Mouse (Mus musculus): ENCODE measurements around the gene Hsd17b12.

Hsd17b12 gene

GRCm38 (mm10) chr2:94157592-94158519, at the start of gene Hsd17b12:
TSS of gene Hsd17b12 (minus strand) at chr2:94157964.
- peak; percentile 99 for DNase-seq (ENCODE audit: low read depth, low spot score)

- no peak for DNase-seq (ENCODE audit: low read depth, low spot score)
These were observed 27.1 kb upstream of the Hsd17b12 start for GRCm38 (mm10) chr2:94184906-94185305.

GRCm38 (mm10) chr2:94184142-94184541, 26.4 kb upstream of the Hsd17b12 start:
- DNase-seq (ENCODE audit: low read depth, low spot score) = no peak

GRCm38 (mm10) chr2:94179030-94179407, 21.3 kb upstream of the Hsd17b12 start:
- DNase-seq (ENCODE audit: low read depth, low spot score) = no peak

GRCm38 (mm10) chr2:94178321-94179029, 20.7 kb upstream of the Hsd17b12 start:
- DNase-seq (ENCODE audit: low read depth, low spot score) = peak; percentile 80

GRCm38 (mm10) chr2:94177294-94177693, 19.5 kb upstream of the Hsd17b12 start:
- no peak for DNase-seq (ENCODE audit: low read depth, low spot score)

- no peak for DNase-seq (ENCODE audit: low read depth, low spot score)
These were observed 18.6 kb upstream of the Hsd17b12 start for GRCm38 (mm10) chr2:94176381-94176780.

GRCm38 (mm10) chr2:94173549-94173948, 15.8 kb upstream of the Hsd17b12 start:
- no peak for DNase-seq (ENCODE audit: low read depth, low spot score)

- DNase-seq (ENCODE audit: low read depth, low spot score) = no peak
These were observed 5.4 kb upstream of the Hsd17b12 start for GRCm38 (mm10) chr2:94163207-94163606.

- DNase-seq (ENCODE audit: low read depth, low spot score) = no peak
These were observed 4.4 kb upstream of the Hsd17b12 start for GRCm38 (mm10) chr2:94162141-94162540.

- DNase-seq (ENCODE audit: low read depth, low spot score) = no peak
These were observed 738 bp upstream of the Hsd17b12 start for GRCm38 (mm10) chr2:94158520-94158884.

- DNase-seq (ENCODE audit: low read depth, low spot score) = no peak
These were observed 713 bp downstream of the Hsd17b12 start for GRCm38 (mm10) chr2:94157051-94157450.

GRCm38 (mm10) chr2:94145146-94145542, 12.6 kb downstream of the Hsd17b12 start:
- no peak for DNase-seq (ENCODE audit: low read depth, low spot score)

GRCm38 (mm10) chr2:94144520-94145145, 13.1 kb downstream of the Hsd17b12 start:
- no peak for DNase-seq (ENCODE audit: low read depth, low spot score)

GRCm38 (mm10) chr2:94141293-94141692, 16.5 kb downstream of the Hsd17b12 start:
- DNase-seq (ENCODE audit: low read depth, low spot score) = no peak

- DNase-seq (ENCODE audit: low read depth, low spot score) = no peak
These were observed 19.0 kb downstream of the Hsd17b12 start for GRCm38 (mm10) chr2:94138469-94139390.

- no peak for DNase-seq (ENCODE audit: low read depth, low spot score)
These were observed 20.9 kb downstream of the Hsd17b12 start for GRCm38 (mm10) chr2:94136837-94137236.

- no peak for DNase-seq (ENCODE audit: low read depth, low spot score)
These were observed 29.3 kb downstream of the Hsd17b12 start for GRCm38 (mm10) chr2:94128496-94128895.

GRCm38 (mm10) chr2:94122182-94123041, 35.4 kb downstream of the Hsd17b12 start:
- DNase-seq (ENCODE audit: low read depth, low spot score) = no peak

- DNase-seq (ENCODE audit: low read depth, low spot score) = no peak
These were observed 54.0 kb downstream of the Hsd17b12 start for GRCm38 (mm10) chr2:94103758-94104157.
